In the genomic region with DNA sequence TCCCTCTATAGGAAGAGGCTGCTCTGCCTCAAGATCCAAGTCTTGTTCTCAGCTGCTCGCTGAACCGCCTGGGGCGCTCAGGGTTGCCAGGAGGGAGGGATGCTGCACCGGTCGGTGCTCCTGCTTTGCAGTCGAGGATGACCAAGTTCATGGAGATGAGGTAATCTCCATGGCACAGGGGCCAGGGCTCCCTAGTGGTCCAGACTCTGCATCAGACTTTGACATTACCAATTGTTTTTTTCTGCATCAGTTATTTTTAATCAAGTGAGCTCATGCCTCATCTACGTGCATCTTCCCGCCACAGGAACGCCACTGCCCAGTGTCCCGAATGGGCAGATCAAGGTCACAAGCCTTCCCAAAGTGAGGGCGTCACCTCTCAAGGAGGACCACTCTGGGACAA, we compare ENCODE assay signal across 8 mouse cellular contexts.
DNase-seq lines count a peak whose midpoint lies in the region; ATAC-seq and TF ChIP-seq lines count a peak whose summit lies in the region.

No protein-coding gene starts in this region.

- no peak for TF ChIP-seq EP300 in heart, postnatal 0 days (IDR thresholded peaks at IDR 0.05; ENCODE audit: low read depth)

- peak; percentile 33 for DNase-seq in kidney, adult 2 months
- DNase-seq in kidney, postnatal 36 days = no peak
- DNase-seq in embryonic facial prominence, embryonic 11.5 days (ENCODE audit: low spot score) = no peak
- DNase-seq in heart, postnatal 0 days (ENCODE audit: low spot score) = peak; percentile 68
- DNase-seq in midbrain, embryonic 14.5 days = peak; percentile 41
- no peak for DNase-seq in frontal cortex, postnatal 10 days (ENCODE audit: low spot score in 2 of 2)
- no peak for DNase-seq in frontal cortex, postnatal 25 days (ENCODE audit: low spot score in 2 of 2)

- no peak for TF ChIP-seq CTCF in kidney, adult 2 months (conservative IDR thresholded peaks at IDR 0.05; ENCODE audit: insufficient read depth, insufficient read length, low read depth, low read length)
- TF ChIP-seq CTCF in heart, postnatal 0 days (IDR thresholded peaks at IDR 0.05; ENCODE audit: low read depth) = no peak

- H3K4me3 ChIP-seq in kidney, adult 2 months (ENCODE audit: insufficient read depth, low read depth, low read length) = no peak overlapping the region
- H3K4me3 ChIP-seq in embryonic facial prominence, embryonic 11.5 days (ENCODE audit: low read depth, low read length) = peak overlapping the region; percentile 31
- H3K4me3 ChIP-seq in heart, postnatal 0 days (ENCODE audit: low read depth, low read length) = peak overlapping the region; percentile 48
- H3K4me3 ChIP-seq in midbrain, embryonic 14.5 days (replicated peaks; ENCODE audit: low read depth, low read length) = no peak overlapping the region

- H3K9ac ChIP-seq in embryonic facial prominence, embryonic 11.5 days (replicated peaks; ENCODE audit: low read length) = peak overlapping the region; percentile 50
- peak overlapping the region; percentile 58 for H3K9ac ChIP-seq in heart, postnatal 0 days (replicated peaks; ENCODE audit: low read depth, low read length)
- H3K9ac ChIP-seq in midbrain, embryonic 14.5 days (replicated peaks; ENCODE audit: low read length) = no peak overlapping the region

- peaks cover 27% of the 10 kb centered on the region for H3K4me1 ChIP-seq in kidney, adult 2 months (ENCODE audit: control insufficient read depth, insufficient read depth, low read length)
- peaks cover 28% of the 10 kb centered on the region for H3K4me1 ChIP-seq in embryonic facial prominence, embryonic 11.5 days (ENCODE audit: control insufficient read depth, insufficient read depth, low read length)
- H3K4me1 ChIP-seq in heart, postnatal 0 days (ENCODE audit: control insufficient read depth, insufficient read depth) = peaks cover 67% of the 10 kb centered on the region
- peaks cover 79% of the 10 kb centered on the region for H3K4me1 ChIP-seq in midbrain, embryonic 14.5 days (ENCODE audit: control insufficient read depth, insufficient read depth, low read length)

- ATAC-seq in embryonic facial prominence, embryonic 11.5 days (replicated peaks; ENCODE audit: insufficient number of reproducible peaks, low FRiP score, low TSS enrichment, low read depth) = no peak
- peak; percentile 12; the same call in 1 of the 2 replicates for ATAC-seq in heart, postnatal 0 days (ENCODE audit: insufficient read depth, low read depth)
- ATAC-seq in midbrain, embryonic 14.5 days (ENCODE audit: low FRiP score, low TSS enrichment) = no peak
- no peak for ATAC-seq in megakaryocyte progenitor cell, adult 5-6 weeks (replicated peaks; ENCODE audit: poor library complexity)

- H3K4me2 ChIP-seq in embryonic facial prominence, embryonic 11.5 days (ENCODE audit: low read depth, low read length) = peak overlapping the region; percentile 56
- peak overlapping the region; percentile 59 for H3K4me2 ChIP-seq in heart, postnatal 0 days (ENCODE audit: low read depth, low read length)
- H3K4me2 ChIP-seq in midbrain, embryonic 14.5 days (ENCODE audit: low read length) = peak overlapping the region; percentile 25; the same call in 1 of the 2 replicates

- no peak overlapping the region for H3K27ac ChIP-seq in kidney, adult 2 months (ENCODE audit: insufficient read depth, low read depth, low read length)
- H3K27ac ChIP-seq in embryonic facial prominence, embryonic 11.5 days (replicated peaks; ENCODE audit: low read depth, low read length) = 0 out of 2 replicates have a peak overlapping the region, but pooled peaks have one; percentile 41
- peak overlapping the region; percentile 91 for H3K27ac ChIP-seq in heart, postnatal 0 days (ENCODE audit: low read depth)
- H3K27ac ChIP-seq in midbrain, embryonic 14.5 days (replicated peaks; ENCODE audit: low read depth, low read length) = no peak overlapping the region

- H3K9me3 ChIP-seq in embryonic facial prominence, embryonic 11.5 days (replicated peaks; ENCODE audit: control insufficient read depth, low read length) = no peaks in the 10 kb centered on the region
- H3K9me3 ChIP-seq in heart, postnatal 0 days (replicated peaks; ENCODE audit: control insufficient read depth, low read length) = no peaks in the 10 kb centered on the region
- no peaks in the 10 kb centered on the region for H3K9me3 ChIP-seq in midbrain, embryonic 14.5 days (ENCODE audit: control insufficient read depth, low read length)

- WGBS in kidney, adult 2 months = 42% methylated on average over 11 of the region's 11 CpGs
- 51% methylated on average over 11 of the region's 11 CpGs for WGBS in embryonic facial prominence, embryonic 11.5 days
- WGBS in heart, postnatal 0 days = 19% methylated on average over 11 of the region's 11 CpGs
- WGBS in midbrain, embryonic 14.5 days = 44% methylated on average over 11 of the region's 11 CpGs

- TF ChIP-seq POLR2A in kidney, adult 2 months (IDR thresholded peaks at IDR 0.05; ENCODE audit: low read depth, low read length) = no peak

- H3K36me3 ChIP-seq in kidney, adult 2 months (ENCODE audit: control insufficient read depth, insufficient read depth, low read length) = no peaks in the 10 kb centered on the region
- no peaks in the 10 kb centered on the region for H3K36me3 ChIP-seq in embryonic facial prominence, embryonic 11.5 days (replicated peaks; ENCODE audit: control insufficient read depth, insufficient read depth, low read depth, low read length)
- H3K36me3 ChIP-seq in heart, postnatal 0 days (replicated peaks; ENCODE audit: control insufficient read depth, insufficient read depth, low read length) = no peaks in the 10 kb centered on the region
- no peaks in the 10 kb centered on the region for H3K36me3 ChIP-seq in midbrain, embryonic 14.5 days (ENCODE audit: control insufficient read depth, insufficient read depth, low read length)

- no peaks in the 10 kb centered on the region for H3K27me3 ChIP-seq in kidney, adult 2 months (replicated peaks; ENCODE audit: control insufficient read depth, insufficient read depth, low read length)
- H3K27me3 ChIP-seq in embryonic facial prominence, embryonic 11.5 days (ENCODE audit: control insufficient read depth, insufficient read depth, low read length) = no peaks in the 10 kb centered on the region
- no peaks in the 10 kb centered on the region for H3K27me3 ChIP-seq in heart, postnatal 0 days (ENCODE audit: control insufficient read depth, insufficient read depth, low read length)
- H3K27me3 ChIP-seq in midbrain, embryonic 14.5 days (ENCODE audit: control insufficient read depth, insufficient read depth, low read length) = no peaks in the 10 kb centered on the region

Comparison
In these comparisons a context has a peak if more than half of its experiments do, and no peak if none do; other contexts are left out.
1. DNase-seq: peak in kidney, adult 2 months (single experiment), heart, postnatal 0 days (single experiment) and midbrain, embryonic 14.5 days (single experiment); none in kidney, postnatal 36 days (0 of 2), embryonic facial prominence, embryonic 11.5 days (single experiment), frontal cortex, postnatal 10 days (0 of 2) and frontal cortex, postnatal 25 days (0 of 2).
2. H3K27ac ChIP-seq: peak in embryonic facial prominence, embryonic 11.5 days (single experiment) and heart, postnatal 0 days (single experiment); none in kidney, adult 2 months (single experiment) and midbrain, embryonic 14.5 days (single experiment).
3. H3K4me3 ChIP-seq: peak in embryonic facial prominence, embryonic 11.5 days (single experiment) and heart, postnatal 0 days (single experiment); none in kidney, adult 2 months (single experiment) and midbrain, embryonic 14.5 days (single experiment).
4. Peak in every context shown above with its lines, with median percentiles within 50 percentile points of each other: H3K4me2 ChIP-seq.